Mouse (Mus musculus): ENCODE results near the gene Herpud1.

DNA sequence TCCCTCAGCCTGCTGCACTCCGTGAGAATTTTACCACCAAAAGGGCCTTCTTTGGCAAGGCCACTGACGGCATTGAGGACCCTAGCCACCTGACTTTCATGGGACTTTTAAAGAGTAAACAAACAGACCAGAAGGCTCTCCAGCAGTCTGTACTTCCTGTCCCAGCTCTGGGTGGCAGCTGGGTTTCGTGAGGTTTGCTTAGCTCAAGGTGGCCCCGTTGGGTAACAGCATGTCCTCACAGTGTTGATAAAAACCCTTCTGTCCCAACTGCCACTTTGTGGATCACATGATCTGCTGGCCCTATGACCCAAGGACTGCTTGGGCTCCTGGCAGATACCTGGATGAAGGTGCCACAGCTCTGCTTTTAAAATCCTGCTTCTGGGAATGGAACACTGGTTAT, 31.7 kb upstream of the Herpud1 start:
- no peak for TF ChIP-seq CTCF (IDR thresholded peaks at IDR 0.05; ENCODE audit: low read depth, low read length)
- TF ChIP-seq POLR2A (IDR thresholded peaks at IDR 0.05; ENCODE audit: extremely low read depth, insufficient read depth, low read length), result no peak

Measured in liver, adult 2 months (tissue).